Mouse (Mus musculus): ENCODE measurements around the gene Isoc2a. TPM values are rescaled to one million over a fixed set of nuclear protein-coding genes. Genes with fewer than 3 reads are reported as not detected.
A peak's percentile ranks its signal among the peaks of the same experiment; 100 is the strongest.

The Isoc2a gene
- polyA plus RNA-seq, 1 experiment from 2014 or later: 0.89 TPM

DNA sequence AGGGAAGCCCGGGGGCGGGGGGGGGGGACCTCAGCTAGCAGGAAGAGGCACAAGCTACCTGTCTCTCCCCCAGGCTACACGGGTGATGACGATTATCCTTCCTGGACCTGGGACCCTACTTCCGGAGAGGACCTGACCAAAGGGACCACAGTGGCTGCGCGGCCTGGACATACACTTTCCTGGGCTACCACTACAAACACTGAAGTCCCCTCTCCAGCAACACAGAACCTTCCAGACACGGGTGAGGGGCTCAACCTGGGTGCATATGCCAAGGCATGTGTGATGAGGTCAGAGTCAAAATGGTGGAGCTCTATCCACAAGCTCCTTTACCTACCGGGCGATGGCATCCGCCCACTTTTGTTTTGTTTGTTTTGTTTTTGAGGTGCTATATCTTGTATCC is 60.4 kb downstream of the Isoc2a start:
- Histone ChIP-seq H3K9me3 (replicated peaks; ENCODE audit: control insufficient read depth, low read length) (no peaks in the 10 kb centered on the region), H3K27ac (ENCODE audit: low read length) (no peak overlapping the region), H3K27me3 (ENCODE audit: control insufficient read depth, insufficient read depth, low read depth, low read length) (no peaks in the 10 kb centered on the region), H3K4me2 (ENCODE audit: low read depth, low read length) (no peak overlapping the region), H3K4me3 (ENCODE audit: low read depth, low read length) (no peak overlapping the region), H3K9ac (ENCODE audit: low read depth, low read length) (no peak overlapping the region), H3K36me3 (ENCODE audit: control insufficient read depth, insufficient read depth) (no peaks in the 10 kb centered on the region), H3K4me1 (ENCODE audit: control insufficient read depth, low read depth, low read length) (no peaks in the 10 kb centered on the region)
- WGBS (ENCODE audit: insufficient replicate concordance): 57% methylated on average over 9 of the region's 11 CpGs
- ATAC-seq (ENCODE audit: low read depth): no peak

DNA sequence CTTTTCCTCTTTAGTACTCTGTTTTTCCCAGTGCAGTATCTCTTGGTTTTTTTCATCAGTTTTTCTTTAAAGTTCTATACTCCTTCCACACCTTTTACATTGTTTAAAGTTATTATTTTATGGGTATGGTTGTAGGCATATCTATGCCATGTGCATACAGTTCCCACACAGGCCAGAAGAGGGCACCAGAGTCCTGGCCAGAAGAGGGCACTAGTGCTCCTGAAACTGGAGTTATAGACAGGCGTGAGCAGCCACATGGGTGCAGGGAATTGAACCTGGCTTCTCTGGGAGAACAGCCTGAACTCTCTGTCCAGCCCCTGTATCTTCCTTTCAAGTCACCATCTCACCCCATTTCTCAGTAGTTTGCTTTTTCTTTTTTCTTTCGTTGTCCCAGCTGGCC is 61.5 kb downstream of the Isoc2a start:
- Histone ChIP-seq H3K9ac (ENCODE audit: low read depth, low read length) (no peak overlapping the region), H3K4me2 (ENCODE audit: low read depth, low read length) (no peak overlapping the region), H3K27ac (ENCODE audit: low read length) (no peak overlapping the region), H3K36me3 (ENCODE audit: control insufficient read depth, insufficient read depth) (no peaks in the 10 kb centered on the region), H3K4me1 (ENCODE audit: control insufficient read depth, low read depth, low read length) (no peaks in the 10 kb centered on the region), H3K27me3 (ENCODE audit: control insufficient read depth, insufficient read depth, low read depth, low read length) (no peaks in the 10 kb centered on the region), H3K9me3 (replicated peaks; ENCODE audit: control insufficient read depth, low read length) (no peaks in the 10 kb centered on the region), H3K4me3 (ENCODE audit: low read depth, low read length) (no peak overlapping the region)
- 18% methylated on average over 2 of the region's 2 CpGs for WGBS (ENCODE audit: insufficient replicate concordance)
- ATAC-seq (ENCODE audit: low read depth): no peak

DNA sequence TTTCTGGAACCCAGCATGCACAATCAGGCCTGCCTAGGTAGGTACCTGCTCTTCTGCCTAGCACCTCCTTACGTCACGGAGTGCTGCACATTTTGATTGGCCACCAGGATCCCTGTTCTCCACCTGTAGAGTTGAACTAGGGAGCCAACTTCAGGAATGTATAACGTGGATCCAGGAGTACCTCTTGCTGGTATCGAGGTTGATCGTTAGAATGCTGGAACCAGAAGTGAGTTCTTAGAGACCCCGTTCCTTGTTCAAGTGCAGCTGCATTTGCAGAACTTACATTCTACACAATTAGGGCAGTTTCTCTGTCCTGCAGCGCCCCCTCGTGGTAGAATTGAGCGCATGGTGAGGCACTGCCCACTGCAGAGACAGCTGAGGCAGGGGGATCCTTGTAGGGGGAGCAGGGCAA is 63.1 kb downstream of the Isoc2a start:
- Histone ChIP-seq H3K27ac (ENCODE audit: low read length) (no peak overlapping the region), H3K4me3 (ENCODE audit: low read depth, low read length) (no peak overlapping the region), H3K36me3 (ENCODE audit: control insufficient read depth, insufficient read depth) (no peaks in the 10 kb centered on the region), H3K27me3 (ENCODE audit: control insufficient read depth, insufficient read depth, low read depth, low read length) (no peaks in the 10 kb centered on the region), H3K9ac (ENCODE audit: low read depth, low read length) (no peak overlapping the region), H3K4me1 (ENCODE audit: control insufficient read depth, low read depth, low read length) (no peaks in the 10 kb centered on the region), H3K4me2 (ENCODE audit: low read depth, low read length) (no peak overlapping the region), H3K9me3 (replicated peaks; ENCODE audit: control insufficient read depth, low read length) (no peaks in the 10 kb centered on the region)
- WGBS (ENCODE audit: insufficient replicate concordance): 13% methylated on average over 9 of the region's 9 CpGs
- ATAC-seq (ENCODE audit: low read depth): peak; percentile 44; the same call in 1 of the 2 replicates

DNA sequence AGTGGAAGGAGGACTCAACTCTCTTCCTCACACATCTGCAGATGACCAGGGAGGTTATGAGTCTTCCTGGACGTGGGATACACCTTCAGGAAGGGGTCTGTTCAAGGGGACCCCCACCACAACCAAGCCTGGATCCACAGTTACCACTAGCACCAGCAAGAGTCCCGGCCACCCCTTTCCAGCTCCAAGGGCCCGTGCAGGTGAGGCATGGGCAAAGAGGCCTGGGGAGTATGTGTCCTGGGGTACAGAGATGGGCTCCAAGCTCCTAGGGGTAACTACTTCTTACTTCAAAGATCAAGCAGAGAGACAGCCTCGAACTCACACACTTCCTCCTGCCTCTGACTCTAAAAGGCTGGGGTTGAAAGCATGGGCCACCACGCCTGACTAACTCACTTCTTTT is 65.7 kb downstream of the Isoc2a start:
- H3K36me3 ChIP-seq (ENCODE audit: control insufficient read depth, insufficient read depth): no peaks in the 10 kb centered on the region
- no peak overlapping the region for H3K9ac ChIP-seq (ENCODE audit: low read depth, low read length)
- no peaks in the 10 kb centered on the region for H3K27me3 ChIP-seq (ENCODE audit: control insufficient read depth, insufficient read depth, low read depth, low read length)
- WGBS (ENCODE audit: insufficient replicate concordance): 29% methylated on average over 5 of the region's 5 CpGs
- H3K9me3 ChIP-seq (replicated peaks; ENCODE audit: control insufficient read depth, low read length): no peaks in the 10 kb centered on the region
- H3K27ac ChIP-seq (ENCODE audit: low read length): no peak overlapping the region
- ATAC-seq (ENCODE audit: low read depth): no peak
- no peaks in the 10 kb centered on the region for H3K4me1 ChIP-seq (ENCODE audit: control insufficient read depth, low read depth, low read length)
- H3K4me2 ChIP-seq (ENCODE audit: low read depth, low read length): no peak overlapping the region
- H3K4me3 ChIP-seq (ENCODE audit: low read depth, low read length): no peak overlapping the region

DNA sequence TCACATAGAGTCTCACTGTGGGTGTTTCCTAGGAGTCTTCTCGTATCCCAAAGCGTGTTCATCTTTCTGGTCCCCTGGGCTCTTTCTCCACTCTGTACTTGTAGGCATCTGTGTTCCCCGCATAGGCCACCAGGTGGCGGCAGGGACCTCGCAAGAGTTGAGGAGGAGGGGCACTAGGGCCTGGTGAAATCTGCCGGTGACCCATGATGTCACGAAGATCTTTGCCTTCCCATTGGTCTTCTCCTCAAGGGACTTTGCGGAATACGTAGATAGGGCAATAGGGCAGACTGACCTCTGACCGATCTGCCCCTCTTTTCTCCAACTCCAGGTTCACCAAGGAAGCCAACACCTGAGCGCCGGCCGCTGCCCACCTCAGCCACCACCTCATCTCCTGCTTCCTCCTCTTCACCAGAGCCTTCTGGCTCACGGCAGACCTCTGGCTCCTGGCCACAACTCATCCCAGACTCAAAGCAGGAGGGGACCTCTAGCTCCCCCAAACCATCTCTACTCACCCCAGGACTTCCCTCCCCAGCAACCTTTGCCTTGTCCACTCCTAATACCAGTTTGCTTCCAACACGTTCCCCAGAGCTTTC is 66.4 kb downstream of the Isoc2a start:
- ATAC-seq (ENCODE audit: low read depth): peak; percentile 79
- H3K4me2 ChIP-seq (ENCODE audit: low read depth, low read length): peak overlapping the region; percentile 41
- H3K9ac ChIP-seq (ENCODE audit: low read depth, low read length): no peak overlapping the region
- H3K27ac ChIP-seq (ENCODE audit: low read length): no peak overlapping the region
- WGBS (ENCODE audit: insufficient replicate concordance): 13% methylated on average over 15 of the region's 15 CpGs
- no peaks in the 10 kb centered on the region for H3K27me3 ChIP-seq (ENCODE audit: control insufficient read depth, insufficient read depth, low read depth, low read length)
- no peaks in the 10 kb centered on the region for H3K4me1 ChIP-seq (ENCODE audit: control insufficient read depth, low read depth, low read length)
- 0 out of 2 replicates have a peak overlapping the region, but pooled peaks have one; percentile 3 for H3K4me3 ChIP-seq (ENCODE audit: low read depth, low read length)
- H3K9me3 ChIP-seq (replicated peaks; ENCODE audit: control insufficient read depth, low read length): no peaks in the 10 kb centered on the region
- no peaks in the 10 kb centered on the region for H3K36me3 ChIP-seq (ENCODE audit: control insufficient read depth, insufficient read depth)

Other genes with a start within 250 kb of the Isoc2a start
- 38.2 and 39.0 TPM in 2 replicates for gene Tmem86b, start 245.7 kb upstream of the Isoc2a start, polyA plus RNA-seq (2015; fragmentation: Nextera tagmentation; extraction: Ambion mirVana)
- 2.4 and 3.4 TPM in 2 replicates for gene Ppp6r1, start 218.1 kb upstream of the Isoc2a start, polyA plus RNA-seq (2015; fragmentation: Nextera tagmentation; extraction: Ambion mirVana)
- gene Hspbp1, start 192.1 kb upstream of the Isoc2a start, polyA plus RNA-seq (2015; fragmentation: Nextera tagmentation; extraction: Ambion mirVana): 46.8 and 49.1 TPM in 2 replicates
- 0.14 TPM in 1 of 2 replicates, not detected in the other for gene Brsk1, start 186.5 kb upstream of the Isoc2a start, polyA plus RNA-seq (2015; fragmentation: Nextera tagmentation; extraction: Ambion mirVana)
- 0.33 and 0.36 TPM in 2 replicates for gene Tmem150b, start 151.9 kb upstream of the Isoc2a start, polyA plus RNA-seq (2015; fragmentation: Nextera tagmentation; extraction: Ambion mirVana)
- 41.3 and 47.4 TPM in 2 replicates for gene Kmt5c, start 137.0 kb upstream of the Isoc2a start, polyA plus RNA-seq (2015; fragmentation: Nextera tagmentation; extraction: Ambion mirVana)
- 65.0 and 71.5 TPM in 2 replicates for gene Cox6b2, start 124.1 kb upstream of the Isoc2a start, polyA plus RNA-seq (2015; fragmentation: Nextera tagmentation; extraction: Ambion mirVana)
- gene Fam71e2, start 105.9 kb upstream of the Isoc2a start, polyA plus RNA-seq (2015; fragmentation: Nextera tagmentation; extraction: Ambion mirVana): not detected in 2 replicates
- gene Il11, start 94.3 kb upstream of the Isoc2a start, polyA plus RNA-seq (2015; fragmentation: Nextera tagmentation; extraction: Ambion mirVana): 0.12 TPM in 1 of 2 replicates, not detected in the other
- gene Tmem190, start 94.2 kb upstream of the Isoc2a start, polyA plus RNA-seq (2015; fragmentation: Nextera tagmentation; extraction: Ambion mirVana): not detected in 2 replicates
- 8.4 and 8.9 TPM in 2 replicates for gene Tmem238, start 87.5 kb upstream of the Isoc2a start, polyA plus RNA-seq (2015; fragmentation: Nextera tagmentation; extraction: Ambion mirVana)
- gene Rpl28, start 84.3 kb upstream of the Isoc2a start, polyA plus RNA-seq (2015; fragmentation: Nextera tagmentation; extraction: Ambion mirVana): 162 and 174 TPM in 2 replicates
- 261 and 272 TPM in 2 replicates for gene Ube2s, start 64.6 kb upstream of the Isoc2a start, polyA plus RNA-seq (2015; fragmentation: Nextera tagmentation; extraction: Ambion mirVana)
- gene Shisa7, start 32.5 kb upstream of the Isoc2a start, polyA plus RNA-seq (2015; fragmentation: Nextera tagmentation; extraction: Ambion mirVana): not detected in 2 replicates
- gene Isoc2b, start 6.9 kb upstream of the Isoc2a start, polyA plus RNA-seq (2015; fragmentation: Nextera tagmentation; extraction: Ambion mirVana): 4.1 and 4.8 TPM in 2 replicates
- gene Gm36210, start 29.4 kb downstream of the Isoc2a start, polyA plus RNA-seq (2015; fragmentation: Nextera tagmentation; extraction: Ambion mirVana): not detected in 2 replicates
- gene Zfp628, start 38.1 kb downstream of the Isoc2a start, polyA plus RNA-seq (2015; fragmentation: Nextera tagmentation; extraction: Ambion mirVana): 1.4 and 1.9 TPM in 2 replicates
- gene Nat14, start 44.9 kb downstream of the Isoc2a start, polyA plus RNA-seq (2015; fragmentation: Nextera tagmentation; extraction: Ambion mirVana): 0.25 and 0.37 TPM in 2 replicates
- 0.08 and 0.20 TPM in 2 replicates for gene Ssc5d, start 48.6 kb downstream of the Isoc2a start, polyA plus RNA-seq (2015; fragmentation: Nextera tagmentation; extraction: Ambion mirVana)
- gene Sbk2, start 87.3 kb downstream of the Isoc2a start, polyA plus RNA-seq (2015; fragmentation: Nextera tagmentation; extraction: Ambion mirVana): not detected in 2 replicates
- gene Sbk3, start 94.0 kb downstream of the Isoc2a start, polyA plus RNA-seq (2015; fragmentation: Nextera tagmentation; extraction: Ambion mirVana): not detected in 2 replicates
- 3.6 and 4.5 TPM in 2 replicates for gene Zfp579, start 119.0 kb downstream of the Isoc2a start, polyA plus RNA-seq (2015; fragmentation: Nextera tagmentation; extraction: Ambion mirVana)
- 7.8 and 10.2 TPM in 2 replicates for gene Zfp524, start 137.3 kb downstream of the Isoc2a start, polyA plus RNA-seq (2015; fragmentation: Nextera tagmentation; extraction: Ambion mirVana)
- 10.4 and 12.5 TPM in 2 replicates for gene Fiz1, start 137.5 kb downstream of the Isoc2a start, polyA plus RNA-seq (2015; fragmentation: Nextera tagmentation; extraction: Ambion mirVana)
- gene Gm44973, start 138.3 kb downstream of the Isoc2a start, polyA plus RNA-seq (2015; fragmentation: Nextera tagmentation; extraction: Ambion mirVana): 0.58 and 0.89 TPM in 2 replicates
- 1.1 and 1.2 TPM in 2 replicates for gene Zfp865, start 143.2 kb downstream of the Isoc2a start, polyA plus RNA-seq (2015; fragmentation: Nextera tagmentation; extraction: Ambion mirVana)
- 0.16 and 0.40 TPM in 2 replicates for gene Ccdc106, start 143.4 kb downstream of the Isoc2a start, polyA plus RNA-seq (2015; fragmentation: Nextera tagmentation; extraction: Ambion mirVana)
- gene 4632433K11Rik, start 157.0 kb downstream of the Isoc2a start, polyA plus RNA-seq (2015; fragmentation: Nextera tagmentation; extraction: Ambion mirVana): not detected in 2 replicates
- gene Zfp784, start 161.3 kb downstream of the Isoc2a start, polyA plus RNA-seq (2015; fragmentation: Nextera tagmentation; extraction: Ambion mirVana): 1.3 and 1.7 TPM in 2 replicates
- 0.89 and 1.8 TPM in 2 replicates for gene Zfp580, start 174.4 kb downstream of the Isoc2a start, polyA plus RNA-seq (2015; fragmentation: Nextera tagmentation; extraction: Ambion mirVana)
- 48.2 and 48.8 TPM in 2 replicates for gene U2af2, start 185.0 kb downstream of the Isoc2a start, polyA plus RNA-seq (2015; fragmentation: Nextera tagmentation; extraction: Ambion mirVana)
- 45.2 and 46.6 TPM in 2 replicates for gene Epn1, start 203.1 kb downstream of the Isoc2a start, polyA plus RNA-seq (2015; fragmentation: Nextera tagmentation; extraction: Ambion mirVana)
- gene Rfpl4, start 239.8 kb downstream of the Isoc2a start, polyA plus RNA-seq (2015; fragmentation: Nextera tagmentation; extraction: Ambion mirVana): not detected in 2 replicates
- 0.11 and 0.27 TPM in 2 replicates for gene Rasl2-9, start 248.8 kb downstream of the Isoc2a start, polyA plus RNA-seq (2015; fragmentation: Nextera tagmentation; extraction: Ambion mirVana)